Comparison of ENCODE assay signal across 9 mouse cellular contexts in the genomic region with DNA sequence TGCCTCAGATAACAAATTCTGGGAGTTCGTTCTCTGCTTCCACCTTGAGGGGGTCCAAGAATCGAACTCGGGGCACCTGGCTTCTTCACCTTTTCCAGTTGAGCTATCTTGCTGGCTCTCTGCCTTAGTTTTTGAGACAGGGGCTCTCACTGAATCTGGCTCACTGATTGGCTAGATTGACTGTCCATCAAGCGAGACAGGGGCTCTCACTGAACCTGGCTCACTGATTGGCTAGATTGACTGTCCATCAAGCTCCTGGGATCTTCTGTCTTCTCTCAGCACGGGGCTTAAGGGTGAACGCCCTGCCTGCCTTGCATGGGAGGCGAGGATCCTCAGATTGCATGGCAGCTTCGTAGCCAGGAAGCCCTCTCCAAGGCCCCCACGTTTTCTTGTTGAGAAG. TPM values are rescaled to one million over a fixed set of nuclear protein-coding genes. Genes with fewer than 3 reads are reported as not detected.
A peak's percentile ranks its signal among the peaks of the same experiment; 100 is the strongest.
DNase-seq lines count a peak whose midpoint lies in the region; ATAC-seq and TF ChIP-seq lines count a peak whose summit lies in the region.
"Had no signal": no experiment of that assay in that cellular context is flagged by ENCODE, and none has a peak within 500 bp of the region (broad histone marks: within the 10 kb centered on the region; RNA-seq: fewer than 3 reads in every experiment).

No protein-coding gene starts in this region.

- no peak for TF ChIP-seq CTCF in cerebellum, adult 2 months (IDR thresholded peaks at IDR 0.05; ENCODE audit: borderline replicate concordance, insufficient read depth, low read depth, low read length)
- TF ChIP-seq CTCF in hindbrain, postnatal 0 days (IDR thresholded peaks at IDR 0.05; ENCODE audit: low read depth), result no peak

- no peaks in the 10 kb centered on the region for H3K9me3 ChIP-seq in hindbrain, postnatal 0 days (ENCODE audit: low read length)

- H3K4me2 ChIP-seq in hindbrain, postnatal 0 days (ENCODE audit: low read depth, low read length), result no peak overlapping the region

- no peak overlapping the region for H3K27ac ChIP-seq in cerebellum, adult 2 months (ENCODE audit: insufficient read depth, low read length)
- H3K27ac ChIP-seq in hindbrain, postnatal 0 days, result no peak overlapping the region
- H3K27ac ChIP-seq: heart, adult 2 months had no signal

- no peaks in the 10 kb centered on the region for H3K27me3 ChIP-seq in cerebellum, adult 2 months (ENCODE audit: control insufficient read depth, insufficient read depth, low read length)
- no peaks in the 10 kb centered on the region for H3K27me3 ChIP-seq in hindbrain, postnatal 0 days (ENCODE audit: insufficient read depth, low read length)

- H3K4me3 ChIP-seq in cerebellum, adult 2 months (replicated peaks; ENCODE audit: insufficient read depth, low read depth, low read length), result no peak overlapping the region
- H3K4me3 ChIP-seq in hindbrain, postnatal 0 days (ENCODE audit: low read length), result no peak overlapping the region
- H3K4me3 ChIP-seq: heart, adult 2 months had no signal

- no peak overlapping the region for H3K9ac ChIP-seq in hindbrain, postnatal 0 days (replicated peaks; ENCODE audit: low read length)

- no peaks in the 10 kb centered on the region for H3K36me3 ChIP-seq in hindbrain, postnatal 0 days (ENCODE audit: insufficient read depth, low read length)

- TF ChIP-seq POLR2A in cerebellum, adult 2 months (IDR thresholded peaks at IDR 0.05; ENCODE audit: borderline replicate concordance, insufficient read depth, low read length), result no peak

- 56% methylated on average over 9 of the region's 9 CpGs for WGBS in cerebellum, adult 2 months
- 58% methylated on average over 9 of the region's 9 CpGs for WGBS in hindbrain, postnatal 0 days

- DNase-seq in CD4-positive, CD25-positive, alpha-beta regulatory T cell, adult 2 months (ENCODE audit: low read depth, low spot score), result peak; percentile 35
- DNase-seq in left cerebral cortex, postnatal 10 days (ENCODE audit: extremely low spot score in 1 of 2, low spot score in 2 of 2), result peak; percentile 60 to 86
- no peak for DNase-seq in left cerebral cortex, adult 11 months (ENCODE audit: low spot score)
- DNase-seq in cerebellum, adult 2 months, result peak; percentile 13 to 33
- DNase-seq in hindbrain, postnatal 0 days (ENCODE audit: low spot score), result peak; percentile 74
- peak; percentile 89 for DNase-seq in mesoderm, embryonic 11.5 days (ENCODE audit: low read depth, low spot score)

- intact Hi-C loops in left cerebral cortex, postnatal 10 days (cut with DNase I), result no loop called here

- ATAC-seq in CD4-positive, CD25-positive, alpha-beta regulatory T cell, adult 4 months, result no peak
- no peak for ATAC-seq in hindbrain, postnatal 0 days
- ATAC-seq in erythroblast, adult 5-6 weeks (replicated peaks; ENCODE audit: low FRiP score, poor library complexity, severe bottlenecking), result no peak

- no peaks in the 10 kb centered on the region for H3K4me1 ChIP-seq in cerebellum, adult 2 months (ENCODE audit: control insufficient read depth, insufficient read depth, low read length)
- H3K4me1 ChIP-seq in hindbrain, postnatal 0 days (ENCODE audit: insufficient read depth, low read length), result no peaks in the 10 kb centered on the region

RNA-seq across cellular contexts. Expression of a gene that starts 43.8 kb away (rescaled TPM):
- polyA plus RNA-seq in CD4-positive, CD25-positive, alpha-beta regulatory T cell, adult 4 months (2017; shearing (Covaris generic)), result not detected
- total RNA-seq in left cerebral cortex, postnatal 10 days (2021), result 1 to 10 TPM; 1.6 to 1.9 TPM
- polyA plus RNA-seq in cerebellum, adult 2 months (2012; rRNA removed), result 2.3 TPM in 2 replicates
- total RNA-seq in hindbrain, postnatal 0 days (2014; rRNA removed), result 4.5 and 4.9 TPM in 2 replicates
- polyA plus RNA-seq in hindbrain, postnatal 0 days (2015; fragmentation: Nextera tagmentation; extraction: Ambion mirVana), result 2.8 and 3.1 TPM in 2 replicates
- total RNA-seq in erythroblast, adult 5-6 weeks (2015; ENCODE audit: low replicate concordance), result not detected in 2 replicates
- 0.28 TPM in 1 of 2 replicates, not detected in the other for total RNA-seq in erythroblast, adult 5-6 weeks (2017; ENCODE audit: low replicate concordance)

RNA-seq across cellular contexts. Expression of a gene that starts 47.4 kb away (rescaled TPM):
- 10 to 100 TPM; 11.9 to 18.9 TPM for polyA plus RNA-seq in CD4-positive, CD25-positive, alpha-beta regulatory T cell, adult 4 months (2017; shearing (Covaris generic))
- total RNA-seq in left cerebral cortex, postnatal 10 days (2021), result 1 to 10 TPM; 5.4 to 6.8 TPM
- 9.9 and 10.9 TPM in 2 replicates for polyA plus RNA-seq in cerebellum, adult 2 months (2012; rRNA removed)
- total RNA-seq in hindbrain, postnatal 0 days (2014; rRNA removed), result 12.1 and 20.1 TPM in 2 replicates
- polyA plus RNA-seq in hindbrain, postnatal 0 days (2015; fragmentation: Nextera tagmentation; extraction: Ambion mirVana), result 9.9 and 10.0 TPM in 2 replicates
- not detected in 2 replicates for total RNA-seq in erythroblast, adult 5-6 weeks (2015; ENCODE audit: low replicate concordance)
- total RNA-seq in erythroblast, adult 5-6 weeks (2017; ENCODE audit: low replicate concordance), result 0.09 and 0.28 TPM in 2 replicates

RNA-seq across cellular contexts. Expression of a gene that starts 54.3 kb away (rescaled TPM):
- 1 to 10 TPM; 4.1 to 4.7 TPM for polyA plus RNA-seq in CD4-positive, CD25-positive, alpha-beta regulatory T cell, adult 4 months (2017; shearing (Covaris generic))
- 10 to 100 TPM; 21.7 to 22.8 TPM for total RNA-seq in left cerebral cortex, postnatal 10 days (2021)
- 27.5 and 27.7 TPM in 2 replicates for polyA plus RNA-seq in cerebellum, adult 2 months (2012; rRNA removed)
- 39.7 and 41.2 TPM in 2 replicates for total RNA-seq in hindbrain, postnatal 0 days (2014; rRNA removed)
- polyA plus RNA-seq in hindbrain, postnatal 0 days (2015; fragmentation: Nextera tagmentation; extraction: Ambion mirVana), result 35.0 and 35.7 TPM in 2 replicates
- 1.5 and 4.2 TPM in 2 replicates for total RNA-seq in erythroblast, adult 5-6 weeks (2015; ENCODE audit: low replicate concordance)
- total RNA-seq in erythroblast, adult 5-6 weeks (2017; ENCODE audit: low replicate concordance), result 1.5 and 1.7 TPM in 2 replicates

Comparison
In these comparisons a context has a peak if more than half of its experiments do, and no peak if none do; other contexts are left out.
1. RNA of a gene that starts 47.4 kb away (total RNA-seq): 12.1 to 20.1 TPM in hindbrain, postnatal 0 days and 5.4 to 6.8 TPM in left cerebral cortex, postnatal 10 days; 0.09 to 0.28 TPM in erythroblast, adult 5-6 weeks; every median in the first group is over 4 times any median in the second.